Mouse (Mus musculus) left cerebral cortex, postnatal 36 days (tissue): ENCODE measurements around the gene Crybg3. TPM values are rescaled to one million over a fixed set of nuclear protein-coding genes. Genes with fewer than 3 reads are reported as not detected.
A peak's percentile ranks its signal among the peaks of the same experiment; 100 is the strongest.

ENCODE experiments used
- DNase-seq, 2 experiments: peaks; one replicate each; pipeline ENCODE4 v3.0.0; 2021 to 2022; ENCODE audit warnings: low spot score in 2 of 2, mixed read lengths in 1 of 2
- intact Hi-C: fragments of 180-260 bp; cut with DNase I; formaldehyde crosslinking; loops from one replicate; pipeline ENCODE4 v1.15.1; 2025
- total RNA-seq, 2 experiments: library from RNA; stranded (reverse); gene quantifications; 2 replicates each; pipeline ENCODE4 v1.2.3; 2021

The Crybg3 gene
- total RNA-seq: 1 to 10 TPM; 3.2 to 5.4 TPM

DNA sequence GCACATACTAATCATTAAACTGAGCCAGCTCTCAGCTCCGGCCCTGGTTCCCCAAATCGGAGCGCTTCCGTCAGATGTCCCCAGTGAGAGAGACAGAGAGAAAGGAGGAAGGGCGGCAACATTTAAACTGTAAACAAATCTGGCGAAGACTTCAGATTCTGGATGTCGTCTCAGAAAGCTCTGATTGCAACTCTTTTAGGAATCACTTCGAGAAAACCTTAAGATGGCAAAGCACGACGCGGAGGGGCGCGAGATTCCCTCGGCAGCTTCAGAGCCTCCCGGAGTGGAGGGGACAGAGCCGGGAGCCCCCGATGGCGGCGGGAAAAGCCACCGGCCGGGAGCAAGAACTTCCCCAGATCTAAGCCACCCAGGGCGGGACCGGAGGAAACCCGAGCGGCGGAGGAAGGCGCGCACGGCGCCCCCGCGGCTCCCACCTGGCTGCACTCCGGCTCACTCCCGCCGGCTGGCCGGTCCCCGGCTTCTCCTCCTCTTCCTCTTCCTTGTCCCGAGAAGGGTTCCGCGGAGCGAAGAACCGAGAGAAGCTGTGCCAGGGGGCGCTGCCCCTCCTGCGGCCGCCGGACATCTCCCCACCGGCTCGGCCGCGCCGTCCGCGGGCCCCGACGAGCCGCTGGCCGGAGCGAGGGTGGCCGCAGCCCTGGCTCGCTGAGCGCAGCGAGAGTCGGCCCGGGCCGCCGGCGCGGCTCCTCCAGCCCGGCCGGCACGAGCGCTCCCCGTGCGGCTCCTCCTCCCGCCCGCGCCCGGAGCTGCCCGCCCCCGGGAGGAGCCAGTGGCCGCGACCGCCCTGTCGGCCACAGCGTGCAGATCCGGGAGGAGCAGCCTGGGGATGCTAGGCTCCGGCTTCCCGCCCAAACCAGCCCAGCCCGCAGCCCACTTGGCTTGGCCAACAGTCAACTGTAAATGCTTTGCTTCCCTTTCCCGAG is at the start of gene Crybg3:
TSS of gene Crybg3 (minus strand) at position 669 of the 941 bp plus-strand sequence.
- intact Hi-C loops: loop anchor here (5.0 kb wide), 1 partner anchor 53 kb away; no protein-coding TSS in a partner anchor
- peak; percentile 54 to 56 for DNase-seq

DNA sequence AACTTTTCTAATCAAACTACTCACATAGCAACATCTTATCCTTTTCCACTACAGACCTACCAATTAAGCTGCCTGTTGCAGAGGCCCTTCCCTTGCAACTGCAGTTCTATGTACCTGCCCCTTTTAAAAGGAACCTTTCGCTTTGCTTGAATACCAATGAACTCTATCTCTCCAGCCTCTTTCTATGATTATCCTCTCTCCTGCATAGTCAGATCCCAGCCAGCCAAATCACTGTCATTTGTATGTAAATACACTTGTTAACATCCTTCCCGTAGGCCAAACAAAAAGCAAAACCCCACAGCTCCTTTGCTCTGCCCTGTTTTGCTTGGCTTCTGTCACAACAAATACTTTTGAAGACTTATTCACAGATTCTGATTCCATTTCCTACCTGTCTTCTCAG is 43.0 kb upstream of the Crybg3 start:
- DNase-seq: no peak
- intact Hi-C loops: no loop called here

DNA sequence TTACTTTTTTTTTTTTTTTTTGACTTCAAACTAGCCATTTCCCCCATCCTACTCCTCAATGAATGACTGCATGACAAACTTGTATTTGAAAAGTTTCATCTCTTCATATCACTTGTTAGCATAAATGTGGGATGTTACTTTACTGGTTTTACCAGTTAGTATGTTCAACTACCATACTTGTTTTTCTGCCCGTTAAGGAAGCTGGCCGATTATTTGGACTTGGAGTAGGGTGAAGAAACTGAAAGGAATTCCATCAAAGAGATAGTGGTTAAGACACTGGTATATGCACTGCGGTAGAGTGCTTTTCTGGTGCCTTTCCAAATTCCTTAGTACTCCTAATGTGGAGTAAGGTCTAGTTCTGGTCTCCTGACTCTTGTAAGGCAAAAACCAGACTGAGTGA is 39.2 kb upstream of the Crybg3 start:
- intact Hi-C loops: no loop called here
- no peak for DNase-seq

DNA sequence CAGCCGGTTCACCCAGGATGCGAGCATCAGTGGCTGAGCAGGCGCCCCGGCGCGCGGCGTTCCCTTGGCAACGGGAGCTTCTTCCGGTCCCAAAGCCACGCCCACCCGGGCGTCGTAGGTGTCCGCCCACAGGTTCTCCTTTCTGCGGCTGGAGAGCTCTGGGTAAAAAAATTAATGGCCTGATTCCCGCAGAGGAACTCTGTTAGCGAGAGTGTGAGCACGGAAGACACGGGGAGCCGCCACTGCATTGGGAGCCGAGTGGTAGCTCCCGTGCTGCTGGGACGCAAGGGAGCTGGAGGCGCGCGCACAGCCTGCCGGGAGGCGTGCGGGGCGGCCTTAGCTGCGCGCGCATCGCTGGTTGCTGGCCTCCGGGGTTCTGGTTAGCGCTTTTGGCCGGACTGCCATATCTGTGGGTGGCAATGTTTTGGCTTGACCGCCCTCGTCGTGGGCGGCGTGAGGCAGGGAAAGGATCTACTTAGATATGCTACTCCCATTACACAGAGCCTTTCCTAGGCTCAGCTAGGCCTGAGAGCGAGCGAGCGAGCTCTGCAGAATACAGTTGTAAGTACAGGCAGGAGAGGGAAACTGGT is 38.4 kb upstream of the Crybg3 start, which contains the start of gene Arl6:
TSS of gene Arl6 (minus strand) at position 290 of the 590 bp plus-strand sequence.
- intact Hi-C loops: no loop called here
- DNase-seq: peak; percentile 94 to 96

DNA sequence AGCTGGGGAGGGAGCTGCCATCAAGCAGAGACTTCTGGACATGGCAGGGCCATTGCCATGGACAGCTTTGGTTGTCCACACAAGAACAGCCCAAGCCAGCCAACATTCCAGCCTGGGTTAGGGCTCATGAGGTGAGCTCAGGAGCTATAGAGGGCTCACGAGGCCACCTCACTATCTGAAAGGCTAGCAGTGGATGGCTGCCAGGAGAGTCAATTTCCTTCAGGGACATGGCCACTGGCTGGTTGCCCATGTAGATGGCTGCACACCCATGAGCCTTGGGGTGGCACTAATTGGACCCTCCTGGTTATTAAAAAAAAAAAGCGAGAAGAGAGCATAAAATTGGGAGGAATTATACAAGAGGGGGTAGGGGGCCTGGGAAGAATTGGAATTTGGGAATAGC is 33.8 kb upstream of the Crybg3 start:
- intact Hi-C loops: no loop called here
- no peak for DNase-seq

- intact Hi-C loops: no loop called here
- no peak for DNase-seq
Observed at GRCm38 (mm10) chr16:59621554-59621953, 20.8 kb upstream of the Crybg3 start.

DNA sequence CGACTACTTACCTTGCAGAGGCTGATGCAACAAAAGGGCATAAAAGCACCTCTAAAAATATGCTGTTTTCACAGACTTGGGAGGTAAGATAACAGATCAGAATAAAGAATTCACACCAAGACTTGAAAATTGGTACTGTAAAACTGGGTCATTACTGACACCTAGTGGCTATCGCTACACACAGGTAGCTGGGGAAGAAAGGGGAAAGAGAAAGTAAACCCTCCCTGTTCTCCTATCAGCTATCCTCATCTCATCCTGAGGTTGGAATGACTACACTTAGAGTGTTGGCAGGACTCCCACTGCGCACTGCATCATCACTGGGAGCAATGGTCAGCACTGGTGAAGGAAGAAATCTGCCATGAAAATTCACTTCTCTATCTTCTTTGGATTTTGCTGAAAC is 16.4 kb upstream of the Crybg3 start:
- peak; percentile 16 to 23 for DNase-seq
- intact Hi-C loops: loop anchor here (2.0 kb wide), 2 partner anchors 142 to 196 kb away; no protein-coding TSS in a partner anchor

- no peak for DNase-seq
Observed at GRCm38 (mm10) chr16:59615675-59616074, 14.9 kb upstream of the Crybg3 start.

GRCm38 (mm10) chr16:59610750-59611149 is 10.0 kb upstream of the Crybg3 start:
- DNase-seq: no peak
- intact Hi-C loops: loop anchor here (5.0 kb wide), 1 partner anchor 73 kb away; no protein-coding TSS in a partner anchor

More at GRCm38 (mm10) chr16:59615675-59616074, 14.9 kb upstream of the Crybg3 start:
- intact Hi-C loops: loop anchor here (2.0 kb wide), 2 partner anchors 141 to 195 kb away; no protein-coding TSS in a partner anchor

- intact Hi-C loops: loop anchor here (5.0 kb wide), 1 partner anchor 57 kb away; no protein-coding TSS in a partner anchor
- DNase-seq: no peak
Observed at GRCm38 (mm10) chr16:59604078-59604781, 3.5 kb upstream of the Crybg3 start.

DNA sequence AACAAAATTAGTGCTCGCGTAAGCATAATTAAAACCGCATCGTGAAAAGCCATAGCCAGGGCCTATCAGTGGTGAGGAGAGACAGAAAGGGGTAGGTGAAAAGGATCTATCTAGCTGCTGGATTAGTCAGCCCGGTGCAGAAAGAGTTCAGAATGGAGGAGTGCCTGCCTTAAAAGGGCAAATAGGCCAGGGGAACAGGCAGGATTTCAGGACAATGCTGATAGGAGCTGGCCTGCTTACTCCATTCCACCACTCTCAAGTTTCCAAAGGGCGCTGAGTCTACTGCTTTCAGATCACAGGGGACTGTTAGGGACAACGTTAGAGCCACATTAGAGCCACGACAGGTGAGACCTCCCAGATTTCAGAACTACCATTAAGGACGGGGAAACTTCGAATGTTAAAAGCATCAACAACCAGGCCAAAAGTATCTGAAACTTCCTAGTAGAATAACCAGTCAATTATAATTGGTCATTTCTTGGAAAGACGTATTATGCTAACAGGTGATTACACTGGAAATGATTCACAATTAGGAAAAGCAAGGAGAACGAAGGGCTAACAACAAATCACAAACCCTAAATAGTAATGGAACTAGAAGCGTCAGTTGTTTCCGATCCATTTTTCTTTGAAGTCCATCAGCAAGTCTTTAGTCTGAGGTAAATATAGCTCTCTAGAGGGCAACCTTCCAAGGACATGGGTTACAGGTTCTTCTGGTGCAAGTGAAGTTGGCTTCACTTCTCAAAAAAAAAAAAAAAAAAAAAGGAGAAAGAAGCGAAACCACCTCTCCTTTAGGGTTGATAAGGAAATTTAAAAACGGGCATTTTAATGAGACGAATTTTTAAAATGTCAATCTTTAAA is 1.1 kb downstream of the Crybg3 start:
- intact Hi-C loops: loop anchor here (5.0 kb wide), 1 partner anchor 52 kb away; no protein-coding TSS in a partner anchor
- DNase-seq: no peak

- no peak for DNase-seq
- intact Hi-C loops: no loop called here
Observed at GRCm38 (mm10) chr16:59598997-59599396, 1.8 kb downstream of the Crybg3 start.

DNA sequence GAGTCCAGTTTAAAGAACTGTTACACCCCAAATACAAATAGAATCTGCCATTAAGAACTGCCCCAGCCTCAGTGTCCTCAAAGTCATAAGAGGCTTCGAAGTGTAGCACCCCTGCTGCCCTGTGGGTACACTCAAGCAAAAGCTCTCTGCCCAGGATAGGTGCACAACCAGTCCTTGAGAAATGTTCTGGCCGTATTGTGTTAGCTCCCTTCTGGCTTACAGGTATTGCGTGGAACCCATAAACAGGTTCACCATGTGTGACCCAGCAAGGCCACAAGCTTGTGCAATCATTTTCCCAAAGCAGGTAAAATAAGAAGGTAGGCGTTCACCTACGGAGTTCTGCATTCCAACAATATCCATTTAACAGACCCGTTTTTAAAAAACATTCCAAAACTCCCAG is 3.5 kb downstream of the Crybg3 start:
- no peak for DNase-seq
- intact Hi-C loops: no loop called here

DNA sequence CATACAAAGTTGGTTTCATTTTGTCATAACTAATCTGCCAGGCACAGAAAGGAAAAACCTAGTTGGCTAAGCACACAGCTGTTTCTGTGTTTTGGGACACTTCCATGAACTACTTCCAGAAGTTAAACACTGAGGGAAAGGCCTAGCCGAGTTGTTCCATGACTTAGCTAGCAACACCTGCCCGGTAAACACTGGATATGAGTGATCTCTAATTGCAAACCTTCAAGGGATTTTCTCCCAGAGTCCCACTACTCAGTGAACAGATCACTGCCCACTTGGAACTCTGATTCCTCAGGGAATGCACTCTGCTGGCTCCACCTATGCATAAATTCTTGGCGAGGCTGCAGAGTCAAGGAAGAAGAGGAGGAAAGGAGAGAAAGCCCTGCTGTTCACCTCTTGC is 6.1 kb downstream of the Crybg3 start:
- intact Hi-C loops: no loop called here
- no peak for DNase-seq

- no peak for DNase-seq
Observed at GRCm38 (mm10) chr16:59590790-59591189, 10.0 kb downstream of the Crybg3 start.

DNA sequence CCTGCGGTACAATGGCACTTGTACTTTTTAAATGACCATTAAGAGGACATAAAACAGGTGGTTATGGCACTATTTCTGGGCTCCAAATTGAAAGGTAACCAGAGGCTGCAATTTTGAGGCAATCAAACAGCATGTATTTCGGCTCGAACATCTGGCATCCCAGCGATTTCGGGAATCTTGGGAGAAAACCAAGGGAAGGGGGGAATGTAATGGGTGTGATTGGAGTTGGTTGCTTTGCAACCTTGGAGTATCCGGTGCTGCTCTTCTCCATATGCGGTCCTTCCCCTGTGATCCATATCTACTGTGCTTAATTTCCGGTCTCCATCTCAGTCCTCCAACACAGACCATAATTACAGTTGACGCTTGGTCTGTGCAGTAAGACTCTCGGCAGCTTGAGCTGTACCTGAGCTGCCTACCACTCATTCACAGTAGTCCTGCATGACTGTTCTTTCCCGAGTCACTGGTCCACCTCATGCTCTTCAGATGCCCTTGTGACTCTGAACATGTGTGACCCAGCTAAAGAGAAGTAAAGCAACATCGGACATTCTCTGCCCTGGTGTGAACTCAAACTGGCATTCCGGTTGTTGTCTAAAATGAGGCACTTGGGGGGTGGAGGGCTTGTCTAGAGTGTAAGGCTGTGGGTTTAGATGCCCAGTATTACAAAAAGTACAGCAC is 12.3 kb downstream of the Crybg3 start:
- intact Hi-C loops: no loop called here
- DNase-seq: no peak

More at GRCm38 (mm10) chr16:59590790-59591189, 10.0 kb downstream of the Crybg3 start:
- intact Hi-C loops: no loop called here

- no peak for DNase-seq
- intact Hi-C loops: no loop called here
Observed at GRCm38 (mm10) chr16:59587816-59588215, 13.0 kb downstream of the Crybg3 start.

GRCm38 (mm10) chr16:59586911-59587310 is 13.9 kb downstream of the Crybg3 start:
- no peak for DNase-seq
- intact Hi-C loops: no loop called here
